Mouse (Mus musculus) stomach, postnatal 0 days (tissue): Measurements from ENCODE around the gene Exoc8.

Experiments
- CTCF ChIP-seq: IDR thresholded peaks from 2 replicates; pipeline ENCODE4 v1.5.1; 2016; ENCODE audit warnings: antibody characterized with exemption, low read depth, mild to moderate bottlenecking, moderate library complexity
- EP300 ChIP-seq: optimal IDR thresholded peaks from 2 replicates; pipeline ENCODE3; 2016; ENCODE audit warnings: antibody characterized with exemption

DNA sequence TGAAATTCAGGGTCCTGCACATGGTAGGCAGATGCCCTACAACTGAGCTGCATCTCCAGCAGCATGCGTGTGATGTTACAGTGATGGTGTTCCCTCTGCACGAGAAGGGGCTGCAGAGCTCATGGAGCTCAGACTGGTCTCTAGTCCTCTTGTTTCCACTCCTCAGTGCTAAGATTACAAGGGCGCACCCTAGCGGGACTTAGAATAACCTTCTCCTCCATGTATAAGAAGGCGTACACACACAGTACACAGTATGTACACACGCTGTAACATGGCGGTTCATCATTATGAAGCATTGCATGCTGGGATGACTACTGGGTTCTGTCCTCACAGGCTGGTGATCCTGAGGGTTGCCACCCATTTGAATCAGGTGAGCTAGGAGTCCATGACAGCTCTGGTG, 25.4 kb downstream of the Exoc8 start:
- TF ChIP-seq CTCF (no peak), EP300 (no peak)
